Mouse (Mus musculus) adrenal gland, adult 8-10 months (tissue): Measurements from ENCODE around the gene Lrrc3. TPM values are rescaled to one million over a fixed set of nuclear protein-coding genes. Genes with fewer than 3 reads are reported as not detected.
A peak's percentile ranks its signal among the peaks of the same experiment; 100 is the strongest.
"Not testable (repeated sequence)": the region's sequence is repeated elsewhere in the genome, so short reads cannot be mapped to it uniquely, and the experiment has no call there.

ENCODE experiments used
- DNase-seq: peaks from one replicate; pipeline ENCODE4 v3.0.0; 2022
- total RNA-seq, 4 experiments: library from RNA; stranded (reverse); gene quantifications; 2 replicates each; pipeline ENCODE4 v1.2.4; 2022

The Lrrc3 gene
- total RNA-seq: 10 to 100 TPM in 1 of 4 experiments, 1 to 10 TPM in 3; 5.5 to 10.8 (median 7.3) TPM

DNA sequence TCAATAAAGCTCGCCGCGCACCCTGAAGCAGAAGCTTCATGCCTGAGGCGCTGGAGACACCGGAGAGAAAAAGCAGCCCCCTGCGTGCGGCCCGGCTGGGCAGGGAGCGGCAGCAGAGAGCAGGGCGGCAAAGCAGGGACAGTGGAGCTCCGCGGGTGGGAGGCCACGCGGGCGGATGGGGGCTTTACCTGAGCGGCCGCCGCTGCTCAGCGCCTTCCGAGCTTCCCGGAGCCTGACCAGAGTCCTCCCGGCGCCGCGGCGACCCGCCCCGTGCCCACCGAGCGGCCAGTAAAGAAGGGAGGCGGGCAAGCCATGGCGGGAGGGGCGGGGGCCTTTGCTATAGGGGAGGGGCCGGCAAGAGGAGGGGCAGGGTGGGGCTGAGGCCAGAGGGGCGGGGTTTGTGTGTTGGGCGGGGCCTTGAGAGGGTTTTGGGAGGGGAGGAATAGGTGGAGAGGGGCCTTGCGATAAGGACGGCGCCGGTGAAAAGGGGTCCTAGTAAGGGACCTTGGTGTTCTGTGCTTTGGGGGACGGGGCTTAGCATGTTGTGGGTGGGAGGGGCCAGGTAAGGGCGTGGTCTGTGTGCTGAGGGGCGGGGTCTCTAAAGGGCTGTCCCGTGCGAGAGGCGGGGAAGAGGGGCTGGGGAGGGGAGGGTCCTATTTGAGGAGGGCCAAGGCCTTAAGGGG lies at the start of gene Lrrc3:
Gene Lrrc3 (minus strand): TSS at position 326 of the 683 bp plus-strand sequence.
- peak; percentile 25 for DNase-seq

DNA sequence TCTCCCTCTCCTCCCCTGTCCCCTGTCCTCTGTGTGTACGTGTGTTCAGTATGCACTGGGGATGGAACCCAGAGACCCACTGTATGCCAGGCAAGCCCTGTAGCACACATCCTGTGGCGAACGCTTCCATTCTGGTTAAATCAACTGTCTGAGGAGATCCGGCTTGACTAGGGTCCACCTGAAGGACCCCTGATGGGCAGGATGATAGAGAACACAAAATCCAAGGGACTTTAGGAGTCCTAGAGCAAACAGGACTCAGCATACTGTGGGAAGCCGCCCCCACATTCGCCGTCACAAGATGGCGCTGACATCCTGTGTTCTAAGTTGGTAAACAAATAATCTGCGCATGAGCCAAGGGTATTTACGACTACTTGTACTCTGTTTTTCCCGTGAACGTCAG lies 48.1 kb upstream of the Lrrc3 start:
- not testable (repeated sequence) for DNase-seq

DNA sequence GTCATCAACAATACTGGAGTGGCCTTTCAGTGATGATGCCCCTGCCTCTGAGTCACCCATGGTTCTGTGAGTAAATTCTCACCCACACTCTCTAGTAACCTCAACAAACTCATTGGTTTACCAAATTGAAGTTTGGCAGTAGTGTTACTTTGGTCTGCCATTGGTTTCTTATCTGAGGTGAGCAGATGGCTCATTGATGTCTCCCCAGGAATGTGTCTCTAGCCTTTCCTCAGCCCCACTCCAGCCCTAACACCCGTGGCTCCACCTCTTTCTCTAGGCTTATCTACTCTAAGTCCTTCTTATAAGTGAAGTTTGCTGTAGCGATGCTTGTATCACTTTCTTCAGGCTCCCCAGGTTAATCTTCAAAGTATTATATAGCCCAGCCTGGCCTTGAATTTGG lies 37.3 kb upstream of the Lrrc3 start:
- no peak for DNase-seq

DNA sequence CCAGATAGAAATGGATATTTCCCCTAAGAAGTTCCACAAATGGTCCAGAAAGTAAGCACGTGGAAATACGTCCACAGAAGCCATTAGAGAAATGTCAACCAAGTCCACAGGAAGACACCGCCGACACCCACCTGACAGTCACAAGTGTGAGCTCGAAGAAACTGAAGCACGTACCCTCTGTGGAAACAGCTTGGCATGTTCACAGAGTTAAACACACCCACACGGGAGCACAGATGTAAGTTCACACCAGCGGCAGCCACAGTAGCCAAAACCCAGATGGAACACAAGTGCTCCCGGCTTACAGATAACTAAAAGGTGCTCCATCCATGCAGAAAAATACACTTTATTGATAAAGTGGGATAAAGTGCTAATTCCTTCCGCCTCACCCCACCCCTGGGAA lies 25.0 kb upstream of the Lrrc3 start:
- no peak for DNase-seq

DNA sequence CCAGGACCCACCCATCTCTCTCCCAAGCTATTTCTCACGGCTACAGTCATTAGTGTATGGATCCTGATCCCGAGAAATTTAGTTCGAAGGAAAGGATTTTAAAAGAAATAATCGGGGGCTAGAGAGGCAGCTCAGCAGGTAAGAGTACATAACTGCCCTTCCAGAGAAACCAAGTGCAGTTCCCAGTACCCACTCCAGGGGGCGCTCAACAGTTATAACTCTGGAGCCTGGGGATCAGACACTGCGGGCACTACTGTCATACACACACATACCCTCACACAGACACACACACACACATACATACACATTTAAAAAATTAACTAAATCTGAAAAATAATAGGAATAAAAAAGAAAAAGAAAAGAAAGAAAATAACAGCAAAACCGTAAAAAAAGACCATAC lies 23.8 kb upstream of the Lrrc3 start:
- DNase-seq: no peak

DNA sequence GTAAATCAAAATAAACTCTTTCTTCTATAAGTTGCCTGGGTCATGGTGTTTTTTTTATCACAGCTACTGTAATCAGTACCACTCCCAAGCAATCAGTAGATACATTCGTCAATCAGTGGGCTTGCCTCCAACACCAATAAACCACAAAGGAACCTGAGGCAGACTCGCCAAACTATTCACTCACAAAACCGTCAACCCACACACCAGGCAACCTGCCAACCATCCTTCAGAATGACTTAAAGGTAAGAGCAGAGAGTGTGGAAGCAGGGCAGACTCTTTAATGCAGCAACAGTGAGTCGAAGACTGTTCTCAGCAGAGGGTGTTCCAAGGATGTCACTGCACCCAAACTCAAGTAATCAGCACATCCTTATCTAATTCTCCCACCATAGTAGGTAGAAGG lies 20.3 kb upstream of the Lrrc3 start:
- no peak for DNase-seq

DNA sequence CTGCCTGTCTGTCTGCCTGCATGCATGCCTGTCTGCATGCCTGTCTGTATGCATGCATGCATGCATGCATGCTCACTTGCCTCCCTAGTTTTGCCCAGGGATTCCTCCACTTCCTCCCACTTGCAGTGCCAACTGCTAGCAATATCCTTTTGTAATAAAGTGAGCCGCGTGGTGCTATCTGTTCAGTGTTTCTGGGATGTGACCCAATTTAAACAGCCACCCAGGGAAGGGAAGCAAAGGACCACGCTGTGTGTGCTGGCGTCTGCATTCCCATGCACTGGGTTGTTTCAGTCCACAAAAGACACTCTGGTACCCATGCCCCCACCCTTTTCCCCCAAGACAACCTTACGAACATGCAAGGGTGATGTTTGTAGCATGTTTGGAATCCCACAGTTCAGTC lies 18.7 kb upstream of the Lrrc3 start:
- no peak for DNase-seq

DNA sequence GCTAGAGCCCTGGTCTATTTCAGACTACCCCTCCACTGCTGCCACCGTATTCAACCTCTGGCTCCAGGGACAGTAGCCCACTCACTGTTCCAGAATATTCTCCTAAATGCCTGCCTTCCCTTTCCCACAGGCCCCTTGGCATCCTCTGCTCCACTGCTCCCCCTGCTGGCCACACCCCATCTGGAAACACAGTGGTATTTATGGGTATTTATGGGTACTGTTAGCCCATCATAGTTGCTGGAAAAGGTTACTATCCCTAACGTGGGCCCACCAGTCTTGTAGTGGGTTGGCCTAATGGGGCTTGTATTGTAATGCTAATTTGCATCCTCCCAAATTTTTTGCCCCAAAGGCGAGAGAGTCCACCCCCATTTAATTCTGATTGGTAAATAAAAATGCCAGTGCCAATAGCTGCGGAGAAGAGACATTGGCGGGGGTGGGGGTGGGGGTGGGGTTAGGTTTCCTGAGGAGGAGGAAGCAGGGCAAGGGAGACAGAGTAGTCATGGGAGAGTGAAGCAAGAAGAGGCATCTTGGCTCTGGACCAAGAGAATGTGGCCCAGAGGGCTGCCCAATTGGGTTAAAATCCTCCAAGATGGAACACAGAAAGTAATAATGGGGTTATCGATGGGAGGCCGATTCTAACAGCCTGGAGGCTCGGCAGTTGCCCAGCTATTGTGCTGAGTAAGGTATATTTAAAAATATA lies 14.4 kb upstream of the Lrrc3 start:
- peak; percentile 25 for DNase-seq

DNA sequence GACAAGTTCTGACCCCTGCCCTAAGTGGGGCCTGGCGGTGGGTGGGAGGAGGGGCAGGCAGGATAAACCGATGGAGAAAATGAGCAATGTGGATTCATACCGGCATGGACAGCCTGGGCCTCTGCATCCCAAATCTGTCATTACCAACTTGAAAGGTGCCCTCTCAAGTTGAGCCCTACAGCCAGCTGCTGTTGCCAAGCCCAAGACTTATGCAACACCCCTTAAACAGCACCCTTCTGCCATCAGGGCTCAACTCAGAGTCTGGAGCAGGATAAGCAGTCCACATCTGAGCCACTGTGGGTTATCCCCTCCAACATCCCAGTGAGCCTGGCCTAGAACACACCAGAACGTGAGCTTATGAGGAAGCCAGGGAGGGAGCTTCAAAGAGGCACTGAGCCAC lies 11.0 kb upstream of the Lrrc3 start:
- no peak for DNase-seq

DNA sequence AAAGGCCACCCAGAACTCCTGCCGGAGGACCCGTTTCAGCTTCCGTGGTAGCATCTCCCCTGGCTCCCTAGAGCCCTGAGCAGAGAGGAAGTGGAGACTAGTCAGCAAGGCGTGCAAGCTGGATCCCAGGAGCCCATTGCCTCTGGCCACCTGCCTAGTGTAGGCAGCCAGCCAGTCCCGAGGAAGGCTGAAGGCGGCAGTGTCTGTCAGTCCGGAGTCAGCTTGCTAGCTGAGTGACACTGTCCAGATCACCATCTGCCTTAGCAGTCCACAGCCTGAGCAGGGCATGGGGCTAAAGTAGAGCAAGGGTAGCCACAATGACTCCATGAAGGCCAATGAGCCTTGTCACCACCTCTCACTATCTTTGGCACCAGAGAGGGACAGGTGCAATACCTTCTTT lies 10.3 kb upstream of the Lrrc3 start:
- peak; percentile 31 for DNase-seq

DNA sequence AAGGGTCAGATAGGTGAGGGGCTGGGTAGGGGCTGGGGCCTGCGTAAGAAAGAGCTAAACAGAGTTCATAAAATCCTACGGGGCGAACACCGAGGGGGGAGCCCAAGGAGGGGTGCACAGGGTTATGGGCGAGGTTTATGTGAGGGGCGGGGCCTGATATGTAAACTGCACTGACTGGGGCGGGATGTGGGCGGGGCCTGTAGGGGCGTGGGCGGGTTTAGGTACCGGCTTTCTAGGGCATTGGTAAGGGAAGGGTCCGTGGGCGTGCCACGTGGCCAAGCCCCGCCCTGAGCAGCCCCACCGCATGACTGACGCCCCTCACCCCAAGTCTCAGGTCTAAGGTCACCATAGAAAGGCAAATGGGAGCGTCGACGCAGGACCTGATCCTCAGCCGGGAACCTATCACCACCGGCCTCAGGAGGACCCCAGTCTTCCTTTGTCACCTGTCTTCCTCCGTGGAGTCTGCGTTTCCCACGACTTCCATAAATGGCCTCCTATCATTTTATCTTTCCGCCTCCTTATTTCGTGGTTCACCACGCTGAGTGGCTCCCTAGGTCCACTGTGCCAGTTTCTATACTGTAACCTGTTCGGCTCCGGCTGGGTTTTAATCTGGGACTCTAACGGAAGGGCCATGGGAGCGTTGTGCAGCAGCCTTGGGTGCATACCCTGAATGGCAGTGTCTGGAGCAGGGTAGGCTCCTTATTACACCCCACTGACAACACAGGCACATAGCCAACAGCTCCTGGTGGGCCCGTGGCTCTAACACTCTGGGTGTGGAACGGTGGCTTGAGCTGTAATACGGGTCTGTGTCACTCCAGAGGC lies 769 bp upstream of the Lrrc3 start:
- no peak for DNase-seq

DNA sequence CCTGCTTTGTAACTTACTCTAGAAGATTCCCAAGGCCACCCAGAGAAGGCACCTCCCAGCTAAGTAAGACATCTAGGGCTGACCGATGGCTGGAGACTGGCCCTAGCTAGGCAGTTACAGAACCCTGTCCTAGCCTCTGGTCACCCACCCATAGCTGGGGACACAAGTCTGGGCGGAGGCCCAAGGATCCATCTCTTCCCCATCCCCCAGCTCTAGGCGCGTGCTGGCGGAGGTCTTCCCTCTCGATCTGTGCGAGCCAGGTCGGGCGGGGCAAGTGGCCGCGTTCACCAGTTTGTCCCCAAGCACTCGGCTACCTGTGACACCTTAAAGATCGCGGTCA lies 495 bp downstream of the Lrrc3 start:
- DNase-seq: peak; percentile 19

DNA sequence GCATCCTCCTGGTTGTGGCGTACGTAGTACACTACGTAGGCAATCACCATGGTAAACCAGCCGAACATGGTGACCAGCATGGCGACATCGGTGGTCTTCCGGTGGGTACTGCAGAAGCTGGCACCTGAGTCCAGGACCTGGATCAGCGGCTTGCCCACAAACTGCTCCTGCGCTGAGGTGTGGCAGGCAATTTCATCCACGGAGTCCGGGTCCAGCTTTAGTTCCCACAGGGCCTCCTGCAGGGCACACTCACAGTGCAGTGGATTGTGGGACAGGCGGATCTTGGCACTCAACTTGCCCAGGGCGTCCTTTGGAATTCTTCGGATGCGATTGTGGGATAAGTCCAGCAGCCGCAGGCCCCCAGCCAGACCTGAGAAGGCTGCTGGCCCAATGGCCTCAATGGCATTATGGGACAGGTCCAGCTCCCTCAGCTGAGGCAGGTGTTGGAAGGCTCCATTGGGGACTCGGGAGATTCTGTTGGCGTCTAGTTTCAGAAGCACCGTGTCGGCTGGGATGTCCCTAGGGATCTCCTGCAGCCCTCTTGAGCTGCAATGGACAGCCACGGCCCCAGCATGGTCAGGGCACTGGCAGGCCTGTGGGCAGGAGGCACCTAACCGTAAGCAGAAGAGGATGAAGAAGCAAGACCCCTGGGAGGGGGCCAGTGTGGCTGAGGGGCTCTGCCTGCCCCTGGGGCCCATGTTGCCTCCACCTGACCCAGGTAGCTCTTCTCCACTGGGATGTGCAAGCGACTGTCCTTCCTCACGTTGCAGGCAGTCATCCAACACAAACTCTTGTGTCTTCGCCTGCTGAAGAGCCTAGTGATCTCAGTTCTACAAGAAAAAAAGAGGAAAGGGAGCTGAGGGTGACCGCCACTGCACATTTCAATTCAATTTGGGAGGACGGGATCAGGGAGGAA lies 1.2 kb downstream of the Lrrc3 start:
- no peak for DNase-seq

DNA sequence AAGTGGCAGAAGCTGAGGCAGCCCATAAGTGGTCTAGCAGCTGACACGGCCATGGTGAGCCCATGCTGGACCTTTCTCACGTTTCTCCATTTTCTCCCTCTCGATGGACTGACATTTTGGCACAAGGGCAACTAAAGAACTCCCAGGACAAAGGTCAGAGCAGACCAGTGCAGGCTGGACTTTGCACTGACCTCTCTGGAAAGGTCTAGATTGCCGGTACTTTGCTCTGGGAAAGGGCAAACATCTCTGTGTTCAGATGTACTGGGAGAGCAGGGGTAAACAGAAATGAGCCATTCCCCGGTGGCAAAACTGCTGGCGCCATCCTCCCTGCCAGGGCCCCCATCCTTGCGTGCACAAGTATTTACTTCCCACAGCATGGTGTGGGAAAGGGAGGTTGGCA lies 2.2 kb downstream of the Lrrc3 start:
- no peak for DNase-seq

DNA sequence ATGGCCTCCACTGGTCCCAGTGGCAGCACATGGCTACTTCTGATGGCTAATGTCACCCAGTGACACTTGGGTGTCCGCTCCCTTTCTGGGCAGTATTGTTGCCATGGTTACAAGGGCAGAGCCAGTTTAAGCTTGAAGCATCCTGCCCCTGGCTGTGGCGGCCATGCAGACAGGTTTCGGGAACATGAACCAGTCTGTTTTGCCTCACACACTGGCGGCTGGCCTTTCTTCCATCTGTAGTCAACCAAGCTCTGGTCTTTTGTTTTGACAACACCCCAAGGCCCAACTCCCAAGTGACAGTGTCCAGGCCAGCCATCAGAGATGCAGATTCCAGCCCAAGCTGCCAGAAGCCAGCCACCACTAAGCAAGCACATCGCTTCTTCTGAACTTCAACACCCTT lies 6.8 kb downstream of the Lrrc3 start:
- no peak for DNase-seq

DNA sequence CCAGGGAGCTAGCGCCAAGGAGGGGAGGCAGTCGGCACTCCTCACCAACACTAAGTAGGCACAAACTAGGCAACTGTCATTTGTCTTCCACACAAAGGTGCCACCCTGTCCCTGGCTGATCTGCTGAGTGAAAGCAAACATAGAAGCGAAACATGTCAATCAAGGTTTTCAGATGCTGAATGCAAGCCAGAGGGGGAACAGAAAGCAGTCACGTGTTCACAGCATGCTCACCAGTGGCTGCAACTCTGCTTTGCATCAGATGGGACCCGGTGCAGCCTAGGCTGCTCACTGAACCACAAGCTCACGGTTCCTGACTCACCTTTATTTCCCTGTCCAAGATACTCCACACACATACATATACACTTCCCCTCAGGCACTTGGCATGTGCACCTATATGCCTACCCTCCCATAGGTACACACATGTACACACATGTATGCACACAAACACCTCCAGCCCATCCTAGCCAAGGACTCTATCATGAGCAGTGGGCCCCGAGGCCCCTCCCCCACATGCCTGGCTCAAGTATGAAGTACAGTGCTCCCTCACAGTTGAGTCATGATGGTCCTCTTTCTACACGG lies 11.3 kb downstream of the Lrrc3 start:
- DNase-seq: no peak

DNA sequence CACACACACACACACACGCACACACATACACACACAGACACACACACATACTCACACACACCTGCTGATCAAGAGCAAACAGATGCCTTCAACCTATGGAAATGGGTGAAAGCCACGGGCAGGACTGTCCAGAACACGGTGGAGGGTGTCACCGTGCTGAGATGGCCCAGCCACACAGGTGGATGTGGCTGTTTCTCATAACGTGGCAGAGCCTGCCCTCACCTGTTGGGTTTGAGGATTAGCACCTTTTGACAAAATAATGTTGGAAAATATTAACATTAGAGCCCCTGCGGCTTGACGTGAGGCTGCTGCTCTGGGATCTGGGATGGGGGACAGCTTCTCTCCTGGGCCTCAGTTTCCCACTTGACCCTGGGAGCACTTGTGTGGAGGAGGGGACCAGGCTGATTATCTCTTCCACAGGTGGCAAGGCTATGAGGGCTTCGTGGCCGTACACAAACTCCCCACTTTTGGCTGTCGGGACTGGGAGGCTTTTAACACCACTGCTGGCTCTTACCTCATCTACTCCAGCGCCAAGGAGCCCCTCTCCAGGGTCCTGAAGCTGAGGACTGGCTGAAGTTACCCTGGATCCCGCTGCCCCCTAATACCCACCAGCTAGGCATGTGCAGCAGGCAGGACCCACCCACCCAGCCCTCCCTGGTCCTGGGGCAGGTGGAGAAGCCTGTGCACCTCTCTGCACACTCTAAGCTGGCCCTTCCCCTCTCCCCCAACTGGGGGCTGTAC lies 16.2 kb downstream of the Lrrc3 start:
- DNase-seq: no peak

DNA sequence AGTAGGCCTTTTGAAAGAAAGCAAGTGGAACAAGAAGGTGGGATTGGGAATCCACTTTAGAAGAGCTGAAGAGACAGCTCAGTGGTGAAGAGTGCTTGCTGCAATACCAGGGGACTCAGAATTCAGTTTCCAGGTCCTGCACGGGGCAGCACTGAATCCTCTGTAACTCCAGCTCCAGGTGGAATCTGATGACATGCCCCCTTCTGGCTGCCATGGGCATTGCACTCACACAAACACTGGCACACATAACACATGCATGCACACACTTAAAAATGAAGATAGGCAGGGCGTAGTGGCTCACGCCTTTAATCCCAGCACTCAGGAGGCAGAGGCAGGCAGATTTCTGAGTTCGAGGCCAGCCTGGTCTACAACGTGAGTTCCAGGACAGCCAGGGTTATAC lies 19.8 kb downstream of the Lrrc3 start:
- no peak for DNase-seq

DNA sequence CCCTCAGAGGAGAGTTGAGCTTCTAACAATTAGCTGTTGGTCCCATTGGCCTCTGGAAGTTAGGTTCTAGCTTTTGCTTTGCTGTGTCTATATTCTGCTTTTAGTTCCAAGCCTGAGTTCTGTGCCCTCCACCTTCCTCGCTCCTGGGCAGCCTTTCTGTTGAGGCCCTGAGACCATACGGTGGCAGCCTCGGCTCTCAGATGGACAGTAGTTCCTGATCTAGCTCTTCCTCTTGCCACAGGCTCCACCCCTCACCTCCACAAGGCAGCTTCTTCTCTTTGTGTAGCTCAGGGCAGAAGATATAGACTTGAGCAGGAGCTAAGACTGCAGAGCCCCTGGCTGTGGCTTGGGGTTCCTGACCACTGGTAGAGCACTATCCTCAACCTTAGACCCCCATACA lies 22.0 kb downstream of the Lrrc3 start:
- no peak for DNase-seq

DNA sequence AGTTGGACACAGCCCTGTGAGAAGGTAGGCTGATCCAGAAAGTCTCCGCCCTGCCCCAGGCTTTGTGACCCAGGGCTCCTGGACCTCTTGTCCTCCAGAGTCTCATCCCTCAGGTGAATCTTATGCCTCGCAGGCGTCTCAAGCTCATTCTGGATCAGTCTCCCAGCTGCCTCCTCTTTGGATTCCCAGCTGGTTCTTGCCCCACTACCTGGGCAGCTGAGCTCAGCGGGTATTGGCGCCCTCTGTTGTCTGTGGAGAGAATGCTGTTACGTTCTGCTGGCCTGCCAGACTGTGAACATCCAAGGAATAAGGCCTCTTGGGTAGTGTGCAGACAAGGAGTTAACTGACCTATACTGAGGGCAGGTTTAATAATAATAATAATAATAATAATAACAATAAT lies 23.4 kb downstream of the Lrrc3 start:
- no peak for DNase-seq

DNA sequence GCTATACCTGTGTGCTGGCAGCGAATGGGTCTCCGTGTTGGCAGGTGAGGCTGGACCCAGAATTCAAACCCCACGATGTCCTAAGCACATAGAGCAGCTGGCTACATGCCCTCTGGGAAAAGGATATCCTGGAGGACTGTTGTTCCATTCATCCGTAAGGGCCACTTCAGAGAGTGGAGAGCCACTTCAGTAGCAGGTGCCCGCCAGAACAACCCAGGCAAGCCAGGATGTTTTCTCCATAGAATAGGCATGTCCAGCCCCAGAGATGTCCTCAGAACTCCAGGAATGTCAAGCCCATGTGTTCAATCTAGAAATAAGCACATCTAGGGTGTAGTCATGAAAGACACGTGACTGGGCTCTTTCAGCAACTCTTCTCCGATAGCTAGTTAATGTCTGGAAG lies 32.7 kb downstream of the Lrrc3 start:
- no peak for DNase-seq
